Mouse (Mus musculus) hindbrain, postnatal 0 days (tissue): ENCODE data around the gene Kdm1b. TPM values are rescaled to one million over a fixed set of nuclear protein-coding genes. Genes with fewer than 3 reads are reported as not detected.

Experiments used
- ATAC-seq: fragments of 200-750 bp; cut with Nextera tagmentation; 2 replicates; pipeline ENCODE4 v1.8.0; 2017; ENCODE audit warnings: mild to moderate bottlenecking, moderate TSS enrichment, moderate library complexity
- DNase-seq: peaks from one replicate; pipeline ENCODE4 v3.0.0-alpha.2; 2015; ENCODE audit warnings: low spot score
- H3K27ac ChIP-seq: fragments of 300-500 bp; sonication (generic); 2 replicates; pipeline ENCODE4 v1.5.1; 2014; ENCODE audit warnings: mild to moderate bottlenecking
- H3K27me3 ChIP-seq: fragments of 300-500 bp; sonication (generic); 2 replicates; pipeline ENCODE4 v1.6.1; 2014; ENCODE audit warnings: low read length, mixed read lengths; ENCODE audit not compliant: insufficient read depth
- H3K36me3 ChIP-seq: fragments of 300-500 bp; sonication (generic); 2 replicates; pipeline ENCODE4 v1.6.1; 2014; ENCODE audit warnings: low read length, mixed read lengths; ENCODE audit not compliant: insufficient read depth
- H3K4me1 ChIP-seq: fragments of 300-500 bp; sonication (generic); 2 replicates; pipeline ENCODE4 v1.6.1; 2014; ENCODE audit warnings: antibody characterized with exemption, low read length, mixed read lengths; ENCODE audit not compliant: insufficient read depth
- H3K4me2 ChIP-seq: fragments of 300-500 bp; sonication (generic); 2 replicates; pipeline ENCODE4 v1.6.1; 2014; ENCODE audit warnings: low read depth, mild to moderate bottlenecking, low read length, moderate library complexity, mixed read lengths
- H3K4me3 ChIP-seq: fragments of 300-500 bp; sonication (generic); 2 replicates; pipeline ENCODE4 v1.5.1; 2014; ENCODE audit warnings: low read length
- H3K9ac ChIP-seq: fragments of 300-500 bp; sonication (generic); replicated peaks from 2 replicates; pipeline ENCODE4 v1.6.1; 2014; ENCODE audit warnings: mild to moderate bottlenecking, low read length, moderate library complexity, mixed read lengths
- H3K9me3 ChIP-seq: fragments of 300-500 bp; sonication (generic); 2 replicates; pipeline ENCODE4 v1.6.1; 2016; ENCODE audit warnings: low read length, mixed read lengths
- CTCF ChIP-seq: IDR thresholded peaks from 2 replicates; pipeline ENCODE4 v1.5.1; 2016; ENCODE audit warnings: antibody characterized with exemption, control low read depth, low read depth
- WGBS: fragments of 180-500 bp; shearing (Covaris S2); extraction: QIAGEN DNeasy Blood & Tissue Kit; methylation state at CpG from one replicate; pipeline ENCODE4 v1.1.7; 2014; 5-methylcytosine and 5-hydroxymethylcytosine counted together
- polyA plus RNA-seq: library from polyadenylated mRNA; unstranded; fragments of >200 nt; fragmentation: Nextera tagmentation; extraction: Ambion mirVana; gene quantifications from 2 replicates; pipeline ENCODE4 v1.2.1, GENCODE M21; 2015
- total RNA-seq: library from RNA; depleted of rRNA; stranded (reverse); fragments of >200 nt; gene quantifications from 2 replicates; pipeline ENCODE4 v1.2.3, GENCODE M21; 2014

The Kdm1b gene
- total and polyA plus RNA-seq, 2 experiments from 2014 or later: 11.9 to 21.9 TPM

DNA sequence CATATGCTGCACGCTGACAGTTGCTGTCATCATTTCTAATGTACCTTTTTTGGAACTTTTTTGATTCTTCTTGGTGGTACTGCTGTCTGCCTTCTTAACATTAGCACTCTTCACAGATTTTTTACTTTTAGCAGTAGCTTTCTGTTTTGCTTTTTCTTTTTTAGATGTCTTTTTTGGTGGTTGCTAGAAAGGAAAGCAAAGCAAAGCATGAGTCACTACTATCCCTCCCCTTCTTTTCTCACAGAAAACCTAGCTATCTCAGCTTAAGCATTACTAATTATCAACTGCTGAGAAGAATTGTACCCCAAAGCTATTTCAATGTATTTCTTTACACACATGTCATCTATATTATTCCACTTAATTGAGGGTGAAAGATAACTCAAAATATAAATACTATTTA lies 45.1 kb downstream of the Kdm1b start:
- H3K4me1 ChIP-seq: no peaks in the 10 kb centered on the region
- DNase-seq: no peak
- WGBS: 94% methylated on average over 1 of the region's 1 CpGs
- peaks cover 15% of the 10 kb centered on the region for H3K36me3 ChIP-seq
- H3K27ac ChIP-seq: no peak overlapping the region
- TF ChIP-seq CTCF: no peak
- no peak overlapping the region for H3K4me2 ChIP-seq
- H3K9ac ChIP-seq: no peak overlapping the region
- ATAC-seq: no peak
- no peaks in the 10 kb centered on the region for H3K27me3 ChIP-seq
- H3K9me3 ChIP-seq: no peaks in the 10 kb centered on the region
- H3K4me3 ChIP-seq: no peak overlapping the region

DNA sequence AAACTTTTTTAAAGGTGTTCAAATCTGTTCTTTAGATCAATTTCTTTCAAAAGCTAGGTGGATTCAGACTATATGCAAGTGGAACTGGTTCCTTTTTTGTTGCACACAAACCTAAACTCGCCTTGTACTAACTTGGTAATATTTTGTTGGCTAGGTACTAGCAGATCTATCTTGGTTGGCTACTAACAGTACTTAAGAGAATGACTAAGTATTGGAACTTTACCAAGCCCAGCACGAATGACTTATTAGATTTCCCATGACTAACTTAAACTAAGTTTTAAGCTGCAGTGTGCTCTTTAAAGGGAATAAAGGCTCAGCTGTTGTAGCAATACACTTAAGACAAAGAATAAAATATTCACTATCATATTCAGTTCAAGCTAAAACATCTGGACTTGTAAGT lies 46.0 kb downstream of the Kdm1b start:
- Histone ChIP-seq H3K4me3 (no peak overlapping the region), H3K9ac (no peak overlapping the region), H3K9me3 (no peaks in the 10 kb centered on the region), H3K4me2 (no peak overlapping the region), H3K27me3 (no peaks in the 10 kb centered on the region), H3K4me1 (no peaks in the 10 kb centered on the region), H3K27ac (no peak overlapping the region), H3K36me3 (peaks cover 16% of the 10 kb centered on the region)
- WGBS: 81% methylated on average over 2 of the region's 2 CpGs
- DNase-seq (no peak), ATAC-seq (no peak)
- TF ChIP-seq CTCF: no peak

DNA sequence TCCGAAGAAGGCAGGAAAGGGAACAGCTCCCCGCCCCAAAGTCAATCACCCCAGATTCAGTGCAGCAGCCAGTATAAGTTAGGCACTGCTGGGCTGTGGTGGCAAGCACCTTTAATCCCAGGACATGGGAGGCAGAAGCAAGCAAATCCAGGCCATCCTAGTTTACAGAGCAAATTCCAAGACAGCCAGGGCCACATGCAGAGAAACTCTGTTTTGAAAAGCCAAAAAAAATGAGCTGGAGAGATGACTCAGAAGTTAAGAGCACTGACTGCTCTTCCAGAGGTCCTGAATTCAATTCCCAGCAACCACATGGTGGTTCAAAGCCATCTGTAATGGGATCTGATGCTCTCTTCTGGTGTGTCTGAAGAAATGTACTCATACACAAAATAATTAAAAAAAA lies 50.5 kb downstream of the Kdm1b start:
- no peak overlapping the region for H3K4me3 ChIP-seq
- H3K9me3 ChIP-seq: no peaks in the 10 kb centered on the region
- no peak for DNase-seq
- TF ChIP-seq CTCF: no peak
- peaks cover 17% of the 10 kb centered on the region for H3K36me3 ChIP-seq
- no peaks in the 10 kb centered on the region for H3K4me1 ChIP-seq
- WGBS: 90% methylated on average over 2 of the region's 2 CpGs
- H3K4me2 ChIP-seq: no peak overlapping the region
- no peak overlapping the region for H3K27ac ChIP-seq
- no peaks in the 10 kb centered on the region for H3K27me3 ChIP-seq
- H3K9ac ChIP-seq: no peak overlapping the region
- ATAC-seq: no peak

DNA sequence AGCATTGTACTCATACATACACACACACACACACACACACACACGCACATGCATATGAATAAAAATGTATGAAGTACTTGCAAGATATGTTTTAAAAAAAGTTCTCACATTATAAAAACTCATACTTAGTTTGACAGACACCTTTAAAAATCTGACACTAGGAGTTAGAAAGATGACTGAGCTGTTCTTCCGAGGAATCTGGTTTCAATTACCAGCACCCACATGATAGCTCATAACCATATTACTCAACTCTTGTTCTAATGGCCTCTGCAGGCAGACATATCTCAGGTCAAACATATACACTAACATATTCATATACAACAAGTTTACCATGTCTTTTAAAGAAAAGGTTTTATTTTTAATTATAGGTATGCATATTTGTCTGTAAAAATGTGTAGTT lies 53.3 kb downstream of the Kdm1b start:
- H3K9me3 ChIP-seq: no peaks in the 10 kb centered on the region
- no peak overlapping the region for H3K4me3 ChIP-seq
- no peaks in the 10 kb centered on the region for H3K27me3 ChIP-seq
- no peak overlapping the region for H3K27ac ChIP-seq
- no peak overlapping the region for H3K9ac ChIP-seq
- no peaks in the 10 kb centered on the region for H3K4me1 ChIP-seq
- no peak for ATAC-seq
- TF ChIP-seq CTCF: no peak
- DNase-seq: no peak
- 88% methylated on average over 2 of the region's 2 CpGs for WGBS
- H3K36me3 ChIP-seq: peaks cover 20% of the 10 kb centered on the region
- H3K4me2 ChIP-seq: no peak overlapping the region

DNA sequence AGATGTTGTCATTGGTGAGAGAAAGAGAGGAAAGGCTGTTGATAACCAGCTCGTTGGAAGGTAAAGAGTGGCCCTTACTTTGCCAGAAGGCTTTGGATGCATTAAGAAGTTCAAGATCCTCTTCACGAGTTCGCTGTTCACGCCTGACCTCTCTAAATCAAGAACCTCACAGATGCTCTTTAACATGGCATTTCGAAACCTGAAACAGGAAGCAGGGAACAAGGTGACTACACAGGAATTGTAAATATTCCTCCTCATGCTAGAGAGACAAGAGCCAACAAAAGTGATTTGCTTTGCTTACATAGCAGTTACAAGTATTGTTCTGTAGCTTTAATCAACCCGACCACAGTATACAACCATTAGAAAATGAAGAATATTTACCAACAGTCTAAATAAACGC lies 56.0 kb downstream of the Kdm1b start:
- Histone ChIP-seq H3K27ac (no peak overlapping the region), H3K4me2 (no peak overlapping the region), H3K27me3 (no peaks in the 10 kb centered on the region), H3K36me3 (peaks cover 19% of the 10 kb centered on the region), H3K4me1 (peaks cover 6% of the 10 kb centered on the region; the same call in 1 of the 2 replicates), H3K4me3 (no peak overlapping the region), H3K9me3 (no peaks in the 10 kb centered on the region), H3K9ac (no peak overlapping the region)
- WGBS: 81% methylated on average over 7 of the region's 7 CpGs
- DNase-seq (no peak), ATAC-seq (no peak)
- TF ChIP-seq CTCF: no peak

DNA sequence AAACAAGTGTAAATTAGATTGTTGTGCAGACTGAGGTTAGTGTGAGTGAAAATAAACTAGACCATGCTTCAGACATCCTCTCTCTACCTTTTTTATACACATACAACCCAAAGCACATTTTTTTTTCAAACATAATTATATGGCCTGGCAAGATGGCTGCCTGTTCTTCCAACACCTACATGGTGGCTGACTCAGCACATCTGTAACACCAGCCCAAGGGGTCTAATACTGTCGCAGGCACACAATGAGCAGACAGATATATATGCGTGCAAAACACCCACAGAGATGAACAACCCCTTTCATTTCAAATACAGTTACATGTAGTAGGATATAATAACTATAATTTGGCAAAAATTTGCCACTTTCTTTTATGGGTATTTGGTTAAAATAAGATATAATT lies 57.3 kb downstream of the Kdm1b start:
- Histone ChIP-seq H3K27me3 (no peaks in the 10 kb centered on the region), H3K4me1 (peaks cover 10% of the 10 kb centered on the region; the same call in 1 of the 2 replicates), H3K4me3 (no peak overlapping the region), H3K4me2 (no peak overlapping the region), H3K9me3 (no peaks in the 10 kb centered on the region), H3K36me3 (peaks cover 14% of the 10 kb centered on the region), H3K27ac (no peak overlapping the region), H3K9ac (no peak overlapping the region)
- no peak for TF ChIP-seq CTCF
- no peak for DNase-seq
- WGBS: 89% methylated on average over 2 of the region's 2 CpGs
- no peak for ATAC-seq

DNA sequence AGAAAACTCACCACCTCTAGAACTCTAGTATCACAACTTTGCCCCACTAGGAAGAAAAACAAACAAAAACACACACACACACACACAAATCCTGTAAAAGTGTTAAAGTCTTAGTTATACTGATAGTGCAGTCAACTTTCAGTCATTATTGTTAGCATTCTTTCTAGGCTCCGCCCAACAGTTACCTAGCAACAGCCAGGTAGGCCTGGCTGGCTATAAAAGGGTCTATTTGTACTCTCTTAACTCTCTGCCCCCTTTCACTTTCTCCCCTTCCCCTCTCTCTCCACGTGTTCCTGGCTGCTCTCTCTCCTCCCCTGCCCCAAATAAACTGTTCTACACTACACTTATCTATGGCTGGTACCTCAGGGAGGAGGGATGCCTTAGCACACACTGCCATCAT lies 60.8 kb downstream of the Kdm1b start:
- DNase-seq (no peak), ATAC-seq (no peak)
- H3K9me3 ChIP-seq: no peaks in the 10 kb centered on the region
- TF ChIP-seq CTCF: no peak
- no peak overlapping the region for H3K9ac ChIP-seq
- H3K36me3 ChIP-seq: peaks cover 6% of the 10 kb centered on the region; the same call in 1 of the 2 replicates
- no peak overlapping the region for H3K27ac ChIP-seq
- peak overlapping the region; percentile 84 for H3K4me2 ChIP-seq
- no peaks in the 10 kb centered on the region for H3K27me3 ChIP-seq
- H3K4me1 ChIP-seq: peaks cover 10% of the 10 kb centered on the region; the same call in 1 of the 2 replicates
- peak overlapping the region; percentile 71 for H3K4me3 ChIP-seq
- WGBS: 22% methylated on average over 2 of the region's 2 CpGs
